Mouse (Mus musculus) cerebellum, adult 2 months (tissue): ENCODE data around the gene Bfsp2.

ENCODE experiments used
- CTCF ChIP-seq: fragments of 200-500 bp; IDR thresholded peaks from 2 replicates; pipeline ENCODE4 v1.5.1; 2011; ENCODE audit warnings: low read depth, mild to moderate bottlenecking, control low read depth, low read length, moderate library complexity, borderline replicate concordance; ENCODE audit not compliant: insufficient read depth
- POLR2A ChIP-seq: fragments of 200-500 bp; IDR thresholded peaks from 2 replicates; pipeline ENCODE4 v1.6.1; 2011; ENCODE audit warnings: low read length, control low read depth, borderline replicate concordance; ENCODE audit not compliant: insufficient read depth

- TF ChIP-seq CTCF (no peak), POLR2A (no peak)
Observed at GRCm38 (mm10) chr9:103505067-103505466, 24.8 kb upstream of the Bfsp2 start.
